Mouse (Mus musculus): ENCODE measurements around the gene Asna1. TPM values are rescaled to one million over a fixed set of nuclear protein-coding genes. Genes with fewer than 3 reads are reported as not detected.
A peak's percentile ranks its signal among the peaks of the same experiment; 100 is the strongest.

The Asna1 gene
- total and polyA plus RNA-seq, 3 experiments = 58.5 to 104 (median 71.8) TPM

DNA sequence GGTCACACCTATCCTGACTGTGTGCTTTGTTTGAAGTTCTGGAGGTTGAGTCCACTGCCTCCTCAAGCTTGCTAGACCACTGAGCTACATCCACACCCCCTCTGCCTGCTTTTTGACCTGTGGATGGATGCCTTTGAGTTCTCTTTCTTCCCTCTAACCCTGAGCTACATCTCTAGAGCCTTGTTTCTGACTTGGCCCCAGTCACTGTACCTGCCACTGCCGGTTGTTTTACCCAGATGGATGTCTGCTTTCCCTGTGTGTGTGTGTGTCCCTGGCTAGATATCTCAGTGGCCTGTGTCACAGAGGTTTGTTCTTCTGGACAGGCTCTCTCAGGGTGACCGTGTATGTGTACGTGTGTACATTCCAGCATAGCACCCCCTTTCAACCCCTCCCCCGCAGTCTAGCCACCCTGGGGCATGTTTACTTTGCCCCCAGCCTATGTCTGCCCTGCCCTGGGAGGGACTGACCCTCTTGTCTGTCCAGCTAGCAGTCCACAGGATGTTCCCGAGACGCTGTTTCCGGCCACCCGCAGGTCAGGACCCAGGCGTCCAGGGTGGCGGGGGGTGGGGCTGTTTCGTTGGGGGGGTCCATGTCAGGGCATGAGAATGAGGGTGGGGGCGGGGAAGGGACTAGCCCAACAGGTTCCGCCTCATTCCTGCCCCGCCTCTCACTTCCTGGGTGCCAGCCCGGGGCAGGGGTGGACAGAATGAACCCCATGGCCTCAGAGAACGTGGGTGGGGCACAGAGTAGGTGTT is 40.6 kb downstream of the Asna1 start:
- peak overlapping the region; percentile 87 for H3K27ac ChIP-seq
- TF ChIP-seq POLR2A (IDR thresholded peaks at IDR 0.05; ENCODE audit: insufficient read depth, low read depth, low read length) = no peak
- TF ChIP-seq CTCF (IDR thresholded peaks at IDR 0.05) = no peak
- no peak for TF ChIP-seq EP300 (IDR thresholded peaks at IDR 0.05; ENCODE audit: insufficient read depth, low read depth, low read length)
- no peaks in the 10 kb centered on the region for H3K27me3 ChIP-seq (ENCODE audit: control insufficient read depth, insufficient read depth, low read length)
- peak overlapping the region; percentile 79; the same call in 1 of the 2 replicates for H3K4me3 ChIP-seq
- peak; percentile 55 to 68 for DNase-seq
- H3K9ac ChIP-seq (ENCODE audit: low read depth, low read length) = peak overlapping the region; percentile 19; the same call in 1 of the 2 replicates
- peaks cover 21% of the 10 kb centered on the region for H3K4me1 ChIP-seq (ENCODE audit: control insufficient read depth, insufficient read depth, low read length)
- intact Hi-C loops (cut with DNase I) = no loop called here
- no peaks in the 10 kb centered on the region for H3K36me3 ChIP-seq (ENCODE audit: control insufficient read depth, insufficient read depth, low read length)
- no peaks in the 10 kb centered on the region for H3K79me2 ChIP-seq (replicated peaks; ENCODE audit: control insufficient read depth, insufficient read depth, low read length)
- WGBS = 19% methylated on average over 15 of the region's 16 CpGs

DNA sequence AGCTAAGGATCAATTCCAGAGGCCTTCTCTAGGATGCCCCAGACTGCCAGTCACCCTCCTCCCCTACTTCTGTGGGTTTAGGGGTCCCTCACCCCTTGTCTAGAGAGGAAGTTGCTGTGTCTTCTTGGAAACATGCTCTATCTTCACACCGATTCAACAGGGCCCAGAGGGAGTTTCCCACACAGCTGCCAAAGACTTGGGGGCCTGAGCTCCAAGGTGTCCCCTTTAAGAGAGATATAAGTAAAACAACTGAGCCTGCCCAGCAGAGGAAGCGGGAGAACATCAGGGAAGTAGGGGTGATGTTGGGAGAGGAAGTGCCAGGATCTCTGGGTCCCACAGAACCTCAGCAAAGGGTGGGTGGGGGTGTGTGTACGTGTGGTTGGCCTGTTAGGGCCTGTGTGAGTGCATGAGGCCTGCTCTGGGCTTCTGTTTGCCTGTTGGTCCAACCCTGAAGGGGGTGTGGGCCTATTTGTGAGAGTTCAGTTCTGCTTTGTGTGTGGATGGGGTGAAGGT is 42.5 kb downstream of the Asna1 start:
- Histone ChIP-seq H3K4me3 (no peak overlapping the region), H3K27me3 (ENCODE audit: control insufficient read depth, insufficient read depth, low read length) (no peaks in the 10 kb centered on the region), H3K27ac (no peak overlapping the region), H3K9ac (ENCODE audit: low read depth, low read length) (no peak overlapping the region), H3K36me3 (ENCODE audit: control insufficient read depth, insufficient read depth, low read length) (no peaks in the 10 kb centered on the region), H3K4me1 (ENCODE audit: control insufficient read depth, insufficient read depth, low read length) (peaks cover 19% of the 10 kb centered on the region), H3K79me2 (replicated peaks; ENCODE audit: control insufficient read depth, insufficient read depth, low read length) (no peaks in the 10 kb centered on the region)
- WGBS = 43% methylated on average over 3 of the region's 3 CpGs
- intact Hi-C loops (cut with DNase I) = no loop called here
- no peak for DNase-seq
- TF ChIP-seq EP300 (IDR thresholded peaks at IDR 0.05; ENCODE audit: insufficient read depth, low read depth, low read length) = no peak
- TF ChIP-seq CTCF (IDR thresholded peaks at IDR 0.05) = no peak
- TF ChIP-seq POLR2A (IDR thresholded peaks at IDR 0.05; ENCODE audit: insufficient read depth, low read depth, low read length) = no peak

DNA sequence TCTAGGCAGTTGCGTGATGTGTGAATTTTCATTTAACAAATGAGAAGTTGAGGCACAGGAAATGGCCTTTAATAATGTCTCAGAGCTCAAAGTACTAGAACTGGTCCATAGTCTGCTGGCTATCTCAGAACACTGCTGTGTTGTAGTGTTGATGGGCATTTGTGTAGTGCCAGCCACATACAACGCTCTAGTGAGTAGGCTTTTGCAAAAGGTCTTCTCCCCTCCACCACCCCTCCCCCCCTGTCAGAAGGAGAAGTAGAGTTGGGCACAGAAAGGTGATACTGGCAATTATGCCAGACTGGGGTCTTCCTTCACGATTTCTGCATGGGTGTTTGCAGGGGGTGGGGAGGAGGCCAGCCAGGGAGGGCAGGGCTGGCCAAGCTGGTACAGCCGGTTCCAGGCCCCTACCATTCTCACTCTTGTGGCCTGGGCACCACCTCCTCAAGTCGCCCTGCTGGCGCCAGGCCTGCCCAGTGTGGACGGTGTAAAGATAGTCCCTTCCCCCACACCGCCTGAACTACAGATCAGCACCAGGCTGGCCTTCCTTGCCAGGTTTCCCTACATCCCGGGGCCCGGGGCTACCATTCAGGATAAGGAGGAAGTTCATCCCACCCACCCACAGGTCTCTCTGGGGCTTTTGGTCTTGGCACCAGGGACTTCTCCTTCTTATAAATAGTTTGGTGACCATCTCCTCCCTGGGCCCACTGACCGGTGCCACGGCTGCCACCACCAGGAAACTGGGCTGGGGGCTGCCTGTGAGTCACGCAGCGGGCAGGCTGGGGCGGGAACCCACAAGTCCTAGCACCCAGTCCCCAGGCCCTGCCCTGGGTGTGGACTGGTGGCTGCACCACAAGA is 43.2 kb downstream of the Asna1 start:
- Histone ChIP-seq H3K4me3 (no peak overlapping the region), H3K27ac (no peak overlapping the region; the same call in 1 of the 2 replicates), H3K4me1 (ENCODE audit: control insufficient read depth, insufficient read depth, low read length) (peaks cover 19% of the 10 kb centered on the region), H3K36me3 (ENCODE audit: control insufficient read depth, insufficient read depth, low read length) (no peaks in the 10 kb centered on the region), H3K9ac (ENCODE audit: low read depth, low read length) (no peak overlapping the region), H3K27me3 (ENCODE audit: control insufficient read depth, insufficient read depth, low read length) (no peaks in the 10 kb centered on the region), H3K79me2 (replicated peaks; ENCODE audit: control insufficient read depth, insufficient read depth, low read length) (no peaks in the 10 kb centered on the region)
- 65% methylated on average over 15 of the region's 15 CpGs for WGBS
- no peak for TF ChIP-seq EP300 (IDR thresholded peaks at IDR 0.05; ENCODE audit: insufficient read depth, low read depth, low read length)
- no peak for TF ChIP-seq CTCF (IDR thresholded peaks at IDR 0.05)
- TF ChIP-seq POLR2A (IDR thresholded peaks at IDR 0.05; ENCODE audit: insufficient read depth, low read depth, low read length) = no peak
- no peak for DNase-seq
- intact Hi-C loops (cut with DNase I) = no loop called here

DNA sequence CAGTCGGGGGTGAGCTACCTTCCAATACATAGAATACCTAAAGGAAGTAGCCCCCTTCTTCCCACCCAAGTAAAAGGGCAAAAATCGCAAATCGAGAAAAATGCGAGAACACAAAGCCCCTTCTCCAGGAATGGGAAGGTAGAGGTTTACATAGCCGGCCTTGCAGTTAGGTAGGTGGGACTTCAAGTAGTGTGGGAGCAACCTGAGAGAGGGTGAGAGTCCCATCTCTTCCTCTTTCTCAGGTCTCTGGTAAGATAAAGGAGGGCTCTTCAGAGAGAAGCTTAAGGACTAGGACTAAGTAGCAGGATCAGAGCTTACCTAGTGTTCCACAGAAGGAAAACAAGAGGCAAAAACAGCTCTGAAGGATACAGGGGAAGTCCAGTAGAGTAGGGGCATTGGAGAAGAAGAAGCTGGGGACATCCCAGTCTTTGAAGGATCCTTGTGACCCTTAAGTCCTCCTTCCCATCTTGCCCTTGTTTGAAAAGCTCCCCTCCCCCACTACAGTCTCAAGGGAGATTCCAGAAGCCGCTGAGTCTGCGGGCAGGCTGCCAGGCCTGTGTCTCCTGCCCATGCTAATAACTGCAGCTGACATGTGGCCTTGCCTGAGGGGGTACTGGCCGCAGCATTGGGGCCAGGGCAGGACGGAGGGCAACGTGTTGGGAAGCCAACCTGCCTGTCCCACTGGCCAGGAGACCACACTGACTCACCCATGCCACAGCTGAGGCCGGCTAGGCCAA is 44.3 kb downstream of the Asna1 start:
- H3K27ac ChIP-seq = peak overlapping the region; percentile 99
- intact Hi-C loops (cut with DNase I) = no loop called here
- TF ChIP-seq CTCF (IDR thresholded peaks at IDR 0.05) (no peak), EP300 (IDR thresholded peaks at IDR 0.05; ENCODE audit: insufficient read depth, low read depth, low read length) (0 out of 2 replicates have a peak, but pooled peaks have one; percentile 46), POLR2A (IDR thresholded peaks at IDR 0.05; ENCODE audit: insufficient read depth, low read depth, low read length) (0 out of 2 replicates have a peak, but pooled peaks have one; percentile 21)
- no peaks in the 10 kb centered on the region for H3K27me3 ChIP-seq (ENCODE audit: control insufficient read depth, insufficient read depth, low read length)
- WGBS = 26% methylated on average over 11 of the region's 11 CpGs
- H3K4me3 ChIP-seq = peak overlapping the region; percentile 31; the same call in 1 of the 2 replicates
- peak; percentile 79 to 85 for DNase-seq
- H3K9ac ChIP-seq (ENCODE audit: low read depth, low read length) = peak overlapping the region; percentile 17; the same call in 1 of the 2 replicates
- no peaks in the 10 kb centered on the region for H3K79me2 ChIP-seq (replicated peaks; ENCODE audit: control insufficient read depth, insufficient read depth, low read length)
- H3K36me3 ChIP-seq (ENCODE audit: control insufficient read depth, insufficient read depth, low read length) = no peaks in the 10 kb centered on the region
- H3K4me1 ChIP-seq (ENCODE audit: control insufficient read depth, insufficient read depth, low read length) = peaks cover 18% of the 10 kb centered on the region

DNA sequence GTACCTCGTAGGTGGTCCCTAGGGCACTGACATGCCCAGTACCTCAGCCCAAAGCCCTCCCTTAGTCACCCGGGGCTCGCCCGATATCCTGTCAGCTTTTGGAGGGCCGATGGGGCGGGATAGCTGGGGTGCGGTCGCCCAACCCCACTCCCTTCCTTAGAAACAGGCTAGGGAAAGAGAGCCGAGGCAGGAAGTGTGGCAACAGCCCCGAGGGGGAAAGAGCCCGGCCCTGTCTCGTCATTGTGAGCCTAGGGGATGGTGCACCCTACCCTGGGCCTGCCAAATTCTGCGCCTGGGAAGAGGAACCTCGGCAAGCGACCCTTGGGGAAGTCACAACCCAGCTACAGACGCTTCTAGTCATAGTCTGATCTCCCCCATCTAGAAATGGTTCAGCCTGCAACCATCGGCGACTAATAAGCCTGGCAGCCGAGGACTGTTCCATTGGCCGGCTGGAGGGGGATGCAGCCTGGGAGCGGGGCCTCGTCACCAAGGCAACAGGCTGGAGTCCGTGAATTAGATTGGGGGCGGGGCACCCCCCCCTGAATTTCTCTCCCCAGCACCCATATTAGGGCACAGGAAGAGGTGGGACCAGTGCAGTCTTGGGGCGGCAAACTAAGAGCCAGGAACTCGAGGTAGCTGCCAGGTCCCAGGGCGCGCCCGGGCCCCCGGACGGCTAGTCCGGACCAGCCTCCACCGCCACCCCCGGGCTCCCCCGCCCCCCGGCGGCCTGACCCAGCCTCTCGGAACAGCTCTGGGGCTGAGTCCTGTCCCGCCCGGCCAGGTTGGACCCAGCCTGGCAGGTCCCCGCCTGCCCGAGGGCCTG is 45.3 kb downstream of the Asna1 start:
- Histone ChIP-seq H3K9ac (ENCODE audit: low read depth, low read length) (peak overlapping the region; percentile 81), H3K27ac (peak overlapping the region; percentile 99), H3K4me3 (peak overlapping the region; percentile 31), H3K4me1 (ENCODE audit: control insufficient read depth, insufficient read depth, low read length) (peaks cover 19% of the 10 kb centered on the region), H3K36me3 (ENCODE audit: control insufficient read depth, insufficient read depth, low read length) (no peaks in the 10 kb centered on the region), H3K79me2 (replicated peaks; ENCODE audit: control insufficient read depth, insufficient read depth, low read length) (no peaks in the 10 kb centered on the region), H3K27me3 (ENCODE audit: control insufficient read depth, insufficient read depth, low read length) (no peaks in the 10 kb centered on the region)
- intact Hi-C loops (cut with DNase I) = loop anchor here (10.0 kb wide), 1 partner anchor 45 kb away; the partner anchor contains the start of genes Asna1 and Trir
- TF ChIP-seq CTCF (IDR thresholded peaks at IDR 0.05) = no peak
- peak; percentile 59 for TF ChIP-seq POLR2A (IDR thresholded peaks at IDR 0.05; ENCODE audit: insufficient read depth, low read depth, low read length)
- 4% methylated on average over 36 of the region's 42 CpGs for WGBS
- peak; percentile 93 to 95 for DNase-seq
